Mouse (Mus musculus) layer of hippocampus, adult 8-10 months (tissue): ENCODE measurements around the gene Spata5. TPM values are rescaled to one million over a fixed set of nuclear protein-coding genes. Genes with fewer than 3 reads are reported as not detected.

ENCODE experiments used
- DNase-seq, 2 experiments: peaks; one replicate each; pipeline ENCODE4 v3.0.0; 2022; ENCODE audit warnings: low spot score in 2 of 2
- total RNA-seq, 4 experiments: library from RNA; stranded (reverse); gene quantifications; 2 replicates each; pipeline ENCODE4 v1.2.4; 2022

Spata5 gene
- total RNA-seq, 4 experiments from 2014 or later: 21.9 to 28.1 (median 24.4) TPM

DNA sequence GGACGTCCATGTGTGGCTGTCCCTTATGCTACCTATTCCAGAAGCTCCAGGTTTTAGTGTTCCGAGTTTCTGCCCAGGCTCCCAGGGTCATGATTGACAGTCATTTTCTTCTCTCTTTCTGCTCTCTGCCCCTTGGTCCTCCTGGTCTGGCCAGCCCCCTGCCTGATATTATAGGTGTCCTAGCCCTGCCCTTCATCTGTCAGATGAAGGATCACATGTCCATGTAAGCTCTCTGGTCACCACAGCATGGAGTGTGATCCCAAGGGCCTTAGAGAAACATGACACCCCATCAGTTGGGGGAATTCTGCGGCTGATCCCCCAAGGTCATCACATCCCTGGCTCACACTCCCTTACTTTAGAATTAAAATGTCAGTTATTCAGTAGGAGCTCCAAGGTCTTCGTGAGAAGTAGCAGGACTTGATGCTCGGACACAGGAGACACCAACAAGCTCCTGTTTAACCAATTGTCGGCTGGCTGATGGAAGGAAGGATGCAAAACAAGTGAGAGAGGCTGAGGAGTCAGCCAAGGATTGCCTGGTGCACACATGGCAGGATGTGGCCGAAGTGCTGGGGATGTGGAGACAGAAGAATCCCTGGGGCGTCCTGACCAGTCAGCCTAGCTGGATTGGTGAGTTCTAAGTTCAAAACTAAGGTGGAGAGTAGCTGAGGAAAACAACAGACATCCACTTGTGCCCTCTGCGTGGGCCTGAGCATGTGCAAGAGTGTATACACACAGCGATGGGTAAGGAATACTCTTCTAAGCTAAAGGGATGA is 195.4 kb downstream of the Spata5 start:
- no peak for DNase-seq

DNA sequence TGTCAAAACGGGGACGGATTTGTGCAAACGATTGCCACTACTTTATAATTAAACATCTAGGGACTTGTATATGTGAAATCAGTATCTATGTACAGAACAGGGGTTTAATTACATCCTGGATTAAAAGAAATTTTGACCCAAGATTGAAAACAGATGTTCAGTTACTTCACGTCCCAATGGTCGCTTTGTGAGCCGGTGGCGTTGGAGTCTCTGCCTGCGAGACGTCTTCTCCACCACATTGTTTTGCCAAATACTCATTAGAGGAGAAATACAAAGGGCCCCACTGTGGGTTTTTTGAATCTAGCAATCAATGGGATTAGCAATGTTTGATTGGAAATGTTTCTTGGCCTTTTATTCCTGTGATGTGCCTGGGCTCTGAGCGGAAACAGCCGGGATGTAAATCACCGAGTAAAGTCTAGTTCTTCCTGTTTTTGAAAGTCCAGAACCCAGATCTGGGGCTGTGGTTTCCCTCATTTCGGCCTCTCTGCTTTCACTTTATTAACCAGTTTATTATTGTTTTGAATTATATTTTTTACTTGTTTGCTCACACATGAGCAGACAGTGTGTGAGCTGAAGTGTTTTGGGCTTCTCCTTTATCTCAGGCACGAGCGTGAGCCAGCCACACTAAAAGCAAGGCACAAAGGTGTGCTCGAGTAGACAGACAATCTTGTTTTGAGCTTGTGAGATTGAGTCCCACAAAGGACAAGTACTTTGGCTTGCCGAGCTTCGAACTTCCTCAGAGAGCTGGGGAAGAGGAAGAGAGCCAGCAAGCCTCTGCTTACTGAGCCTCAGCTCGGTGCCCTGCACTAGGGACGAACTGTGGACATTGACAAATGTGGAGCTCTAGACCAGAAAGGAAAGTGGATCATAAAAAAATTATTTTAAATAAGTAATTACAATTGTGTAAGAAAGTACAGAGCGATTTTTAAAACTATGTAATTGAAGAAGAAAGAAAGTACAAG is 197.2 kb downstream of the Spata5 start:
- DNase-seq: no peak

Other genes with a start within 250 kb of the Spata5 start
- gene Il21, start 187.3 kb upstream of the Spata5 start, total RNA-seq: under 1 TPM in 1 of 4 experiments, not detected in 3; 0.17 TPM
- gene Bbs12, start 107.3 kb upstream of the Spata5 start, total RNA-seq: 1 to 10 TPM; 5.2 to 6.5 (median 6.3) TPM
- 10 to 100 TPM in 3 of 4 experiments, 1 to 10 TPM in 1; 8.8 to 17.9 (median 14.4) TPM for gene Cetn4, start 107.2 kb upstream of the Spata5 start, total RNA-seq
- 10 to 100 TPM in 2 of 4 experiments, 1 to 10 TPM in 2; 9.0 to 14.2 (median 10.9) TPM for gene Fgf2, start 71.5 kb upstream of the Spata5 start, total RNA-seq
- 1 to 10 TPM; 4.7 to 8.2 (median 5.4) TPM for gene Nudt6, start 315 bp downstream of the Spata5 start, total RNA-seq
- gene Spry1, start 220.1 kb downstream of the Spata5 start, total RNA-seq: 10 to 100 TPM in 2 of 4 experiments, 1 to 10 TPM in 2; 9.0 to 13.6 (median 10.1) TPM